Mouse (Mus musculus): Measurements from ENCODE around the gene Scamp4. TPM values are rescaled to one million over a fixed set of nuclear protein-coding genes. Genes with fewer than 3 reads are reported as not detected.
"Not testable (repeated sequence)": the region's sequence is repeated elsewhere in the genome, so short reads cannot be mapped to it uniquely, and the experiment has no call there.

Scamp4 gene
- polyA plus RNA-seq, 3 experiments from 2014 or later = 96.2 to 110 (median 108) TPM

DNA sequence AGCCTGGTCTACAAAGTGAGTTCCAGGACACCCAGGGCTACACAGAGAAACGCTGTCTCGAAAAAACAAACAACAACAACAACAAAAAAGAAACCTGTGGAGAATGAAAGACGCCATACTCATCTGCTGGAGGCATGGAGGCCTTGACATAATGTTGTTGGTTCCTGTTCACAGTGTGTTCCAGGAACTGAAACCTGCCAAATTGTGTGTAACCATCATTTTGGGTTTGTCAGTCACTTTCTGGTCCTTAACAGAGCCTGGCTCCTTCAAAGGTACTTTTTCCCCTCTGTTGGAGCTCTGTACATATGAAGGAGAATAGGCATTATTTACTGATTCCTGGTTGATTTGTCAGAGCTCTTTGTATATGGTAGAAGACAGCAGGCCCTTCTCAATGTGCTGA is 9.2 kb downstream of the Scamp4 start:
- no peak for ATAC-seq

GRCm38 (mm10) chr10:80613821-80614220 is 11.1 kb downstream of the Scamp4 start:
- no peak for ATAC-seq

DNA sequence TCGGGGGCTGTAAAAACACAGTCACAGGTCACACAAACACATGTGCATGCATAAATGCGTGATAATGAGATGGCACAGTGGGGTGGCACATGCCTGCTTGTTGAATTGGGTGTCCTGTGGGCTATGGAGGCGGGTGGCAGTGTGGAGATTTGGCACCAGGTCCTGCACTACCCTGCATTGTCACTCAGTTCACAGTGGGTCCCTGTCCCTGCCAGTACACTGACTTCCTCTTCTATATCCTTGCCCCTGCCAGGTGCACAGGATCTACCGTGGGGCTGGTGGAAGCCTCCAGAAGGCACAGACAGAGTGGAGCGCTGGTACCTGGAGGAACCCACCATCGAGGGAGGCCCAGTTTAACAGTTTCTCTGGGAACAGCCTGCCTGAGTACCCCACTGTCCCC is 11.7 kb downstream of the Scamp4 start:
- no peak for ATAC-seq

- ATAC-seq = peak; percentile 67
These were observed 15.5 kb downstream of the Scamp4 start for GRCm38 (mm10) chr10:80618181-80618580.

GRCm38 (mm10) chr10:80619465-80620244 is 17.0 kb downstream of the Scamp4 start:
- ATAC-seq = no peak

DNA sequence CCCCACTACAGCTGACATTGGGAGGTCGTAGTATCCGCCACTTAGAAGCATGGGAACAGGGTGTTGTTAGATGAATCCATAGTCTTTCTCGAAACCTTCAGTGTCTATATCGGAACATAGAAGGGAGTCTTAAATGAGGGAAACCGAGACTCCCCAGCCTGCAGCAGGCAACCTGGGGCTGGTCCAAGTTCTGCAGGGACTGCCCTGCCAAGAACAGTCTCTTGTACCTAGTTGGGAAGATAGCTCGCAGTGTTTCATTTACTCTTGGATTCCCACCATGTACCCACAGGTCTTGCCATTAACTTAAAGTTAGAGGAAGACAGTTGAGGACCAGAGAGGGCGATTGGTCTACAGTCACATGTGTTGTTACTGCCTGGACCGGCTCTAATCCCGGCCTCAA is 17.7 kb downstream of the Scamp4 start:
- ATAC-seq = no peak

GRCm38 (mm10) chr10:80620796-80621689 is 18.4 kb downstream of the Scamp4 start:
- no peak for ATAC-seq

DNA sequence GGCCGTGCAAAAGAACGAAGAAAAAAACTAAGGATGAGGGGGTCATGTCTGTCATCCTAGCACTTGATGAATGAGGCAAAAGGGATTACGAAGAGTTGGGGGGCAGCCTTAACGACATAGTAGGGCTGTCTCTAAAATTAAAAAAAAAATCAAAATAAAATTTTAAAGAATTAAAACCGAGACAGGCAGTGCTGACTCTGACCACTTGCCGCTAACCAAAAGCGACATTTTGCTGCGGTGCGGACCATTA is 18.9 kb downstream of the Scamp4 start:
- no peak for ATAC-seq

GRCm38 (mm10) chr10:80621940-80622660 is 19.4 kb downstream of the Scamp4 start:
- peak; percentile 78 for ATAC-seq

- ATAC-seq = no peak
These were observed 20.2 kb downstream of the Scamp4 start, which contains the start of gene Csnk1g2 for GRCm38 (mm10) chr10:80622661-80623456. Gene Csnk1g2 (plus strand): TSS chr10:80622838.

DNA sequence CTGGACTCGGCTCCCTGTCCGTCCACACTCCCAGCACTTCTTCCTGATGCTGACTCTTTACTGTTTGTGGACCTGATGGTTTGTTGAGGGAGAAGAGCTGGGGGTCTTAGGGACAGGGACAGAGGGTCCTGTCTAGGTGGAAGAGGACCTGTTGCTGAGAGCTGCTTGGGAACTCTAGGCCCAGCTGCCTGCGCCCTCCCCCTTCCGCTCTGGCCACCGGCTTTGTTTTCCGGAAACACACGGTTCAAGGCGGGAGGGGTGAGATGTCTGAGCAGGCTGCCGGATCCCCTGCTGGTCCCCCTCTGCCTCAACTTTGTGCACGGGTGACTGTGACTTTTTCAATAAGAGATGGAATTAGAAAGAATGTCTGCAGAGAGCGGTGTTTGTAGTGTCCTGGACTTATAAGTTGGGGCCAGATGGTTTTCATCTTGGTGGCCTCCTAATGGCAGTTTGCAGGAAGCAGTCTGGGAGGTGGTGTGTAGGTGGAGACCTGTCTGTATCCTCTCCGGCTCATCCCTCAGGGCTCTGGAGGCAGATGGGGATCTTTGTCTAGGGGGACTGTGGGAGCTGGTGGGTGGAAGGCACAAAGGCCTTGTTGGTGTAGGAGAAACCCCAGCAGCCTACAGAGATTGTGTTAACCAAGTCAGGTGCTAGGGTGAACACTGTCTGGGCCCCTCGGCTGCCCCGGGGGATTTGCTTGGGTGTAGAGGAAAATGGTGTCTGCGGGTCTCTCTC is 21.0 kb downstream of the Scamp4 start:
- ATAC-seq = peak; percentile 17

- no peak for ATAC-seq
These were observed 23.1 kb downstream of the Scamp4 start for GRCm38 (mm10) chr10:80625764-80626163.

DNA sequence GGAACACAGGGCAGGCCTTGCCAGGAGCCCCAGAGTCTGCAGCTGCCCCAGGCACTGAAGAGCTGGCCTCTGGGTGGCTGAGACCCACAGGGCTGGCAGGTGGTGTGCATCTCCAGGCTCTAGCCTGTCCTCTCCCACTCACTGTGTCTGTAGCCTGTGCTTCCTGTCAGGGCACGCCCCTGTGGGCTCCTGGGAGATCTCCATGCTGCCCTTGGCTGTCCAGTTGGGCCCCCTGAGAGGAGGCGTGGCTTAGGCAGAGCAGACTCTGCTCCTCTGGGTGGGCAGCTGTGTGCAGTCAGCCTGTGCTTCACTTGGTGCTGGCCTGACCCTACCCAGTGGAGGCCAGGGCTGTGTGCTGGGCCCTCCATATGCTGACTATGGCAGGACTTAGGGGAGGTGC is 25.0 kb downstream of the Scamp4 start:
- no peak for ATAC-seq

GRCm38 (mm10) chr10:80628925-80629324 is 26.3 kb downstream of the Scamp4 start:
- peak; percentile 78 for ATAC-seq

DNA sequence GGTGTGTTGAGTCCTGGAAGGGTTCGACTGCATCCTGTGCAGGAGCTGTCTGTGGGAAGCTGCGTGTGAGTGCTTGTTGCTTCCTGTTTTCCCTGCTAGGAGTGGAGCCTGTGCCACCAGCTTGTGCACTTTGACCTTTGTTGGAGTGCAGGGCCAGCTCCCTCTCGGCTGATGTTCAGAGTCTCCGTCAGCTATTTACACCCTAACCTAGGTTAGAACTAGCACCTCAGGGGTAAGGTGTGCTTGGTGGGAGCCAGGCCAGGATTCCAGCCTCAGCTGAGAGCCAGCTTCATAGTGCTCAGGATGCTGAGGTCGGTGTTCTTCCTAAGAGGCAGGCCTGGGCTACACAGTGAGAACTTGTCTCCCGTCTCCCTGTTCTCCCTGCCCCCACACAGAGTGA is 32.7 kb downstream of the Scamp4 start:
- no peak for ATAC-seq

- no peak for ATAC-seq
These were observed 44.3 kb downstream of the Scamp4 start for GRCm38 (mm10) chr10:80646936-80647335.

DNA sequence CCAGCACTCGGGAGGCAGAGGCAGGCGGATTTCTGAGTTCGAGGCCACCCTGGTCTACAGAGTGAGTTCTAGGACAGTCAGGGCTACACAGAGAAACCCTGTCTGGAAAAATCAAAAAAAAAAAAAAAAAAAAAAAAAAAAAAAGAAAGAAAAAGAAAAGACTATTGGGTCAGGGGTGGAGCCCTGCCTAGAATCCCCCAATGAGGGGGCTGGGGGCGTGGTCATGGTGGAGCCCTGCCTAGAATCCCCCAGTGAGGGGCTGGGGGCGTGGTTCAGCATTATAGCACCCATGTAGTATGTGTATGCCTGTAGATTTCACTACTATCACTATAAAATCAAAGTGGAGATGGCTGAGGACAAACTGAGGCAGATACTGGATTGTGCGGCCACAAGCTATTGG is 47.2 kb downstream of the Scamp4 start:
- ATAC-seq = not testable (repeated sequence)

DNA sequence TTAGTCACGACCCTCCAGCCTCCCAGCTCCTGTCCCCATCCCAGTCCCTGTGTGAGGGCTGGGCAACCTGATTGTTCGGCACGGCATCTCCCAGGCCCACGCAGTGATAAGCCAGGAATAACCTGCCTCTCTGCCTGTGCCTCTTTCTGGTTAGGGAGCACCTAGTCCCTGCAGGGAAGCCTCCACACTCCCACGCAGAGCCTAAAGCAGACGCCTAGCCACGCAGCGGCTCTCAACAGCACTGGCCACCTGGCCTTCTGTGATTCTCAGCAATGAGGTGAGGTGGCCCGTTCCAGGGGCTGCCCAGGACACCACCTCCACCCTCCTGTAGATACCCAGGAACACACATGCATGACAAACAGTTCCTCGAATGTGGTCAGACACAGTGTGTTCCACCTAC is 47.7 kb downstream of the Scamp4 start:
- ATAC-seq = no peak

DNA sequence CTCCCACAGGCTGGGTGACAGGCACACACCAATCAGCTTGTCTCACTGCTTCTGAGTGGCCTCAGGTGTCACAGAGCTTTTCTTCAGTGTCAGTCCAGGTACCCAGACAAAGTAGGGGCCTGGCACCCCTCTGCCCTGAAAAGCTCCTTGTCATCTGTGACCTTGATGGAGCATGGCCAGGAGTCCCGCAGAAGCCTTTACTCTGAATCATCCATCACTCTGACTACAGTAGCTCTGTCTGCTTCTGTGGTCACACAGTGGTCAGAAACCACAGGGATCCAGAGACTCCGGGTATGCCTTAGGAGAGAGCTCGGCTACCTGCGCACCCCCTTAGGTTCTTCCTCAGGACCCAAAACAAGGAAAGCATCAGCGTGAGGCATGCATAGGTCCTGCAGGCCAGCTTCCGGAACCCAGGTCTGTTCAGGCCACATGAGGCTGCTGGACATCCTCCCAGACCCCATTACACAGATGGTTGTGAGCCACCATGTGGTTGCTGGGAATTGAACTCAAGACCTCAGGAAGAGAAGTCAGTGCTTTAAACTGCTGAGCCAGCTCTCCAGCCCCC is 50.6 kb downstream of the Scamp4 start:
- no peak for ATAC-seq

DNA sequence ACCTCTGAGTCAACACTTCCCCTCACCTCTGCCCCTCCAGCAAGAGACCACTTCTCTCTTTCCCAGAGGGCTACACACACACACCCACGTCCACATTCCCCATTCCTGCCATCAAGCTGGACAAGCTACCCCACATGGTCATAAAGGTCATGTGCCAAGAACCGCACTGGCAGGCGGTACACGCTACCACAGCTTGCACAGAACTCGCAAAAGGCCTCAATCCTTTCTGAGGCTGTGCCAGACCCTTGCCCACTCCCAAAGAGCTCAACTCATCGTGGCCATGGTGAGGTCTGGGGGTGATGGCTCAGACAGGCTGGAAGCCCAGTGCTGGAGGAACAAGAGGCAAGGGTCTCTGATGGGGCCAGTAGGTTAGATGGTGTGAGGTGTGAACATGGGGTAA is 52.2 kb downstream of the Scamp4 start:
- no peak for ATAC-seq

GRCm38 (mm10) chr10:80655406-80656129 is 52.9 kb downstream of the Scamp4 start:
- ATAC-seq = no peak

Measured in inflammation-experienced regulatory T-cells, adult 6 months (primary cell).